Mouse (Mus musculus) adrenal gland, adult 18-20 months (tissue): ENCODE results near the gene Shf. TPM values are rescaled to one million over a fixed set of nuclear protein-coding genes. Genes with fewer than 3 reads are reported as not detected.

Experiments used
- DNase-seq, 2 experiments: peaks; one replicate each; pipeline ENCODE4 v3.0.0; 2021 to 2022; ENCODE audit warnings: low spot score in 2 of 2
- total RNA-seq, 2 experiments: library from RNA; stranded (reverse); gene quantifications; 1 replicate in 1 of 2; 2 replicates in 1 of 2; pipeline ENCODE4 v1.2.3; 2021

Shf gene
- total RNA-seq, 2 experiments from 2014 or later, result 6.4 to 10.4 TPM

DNA sequence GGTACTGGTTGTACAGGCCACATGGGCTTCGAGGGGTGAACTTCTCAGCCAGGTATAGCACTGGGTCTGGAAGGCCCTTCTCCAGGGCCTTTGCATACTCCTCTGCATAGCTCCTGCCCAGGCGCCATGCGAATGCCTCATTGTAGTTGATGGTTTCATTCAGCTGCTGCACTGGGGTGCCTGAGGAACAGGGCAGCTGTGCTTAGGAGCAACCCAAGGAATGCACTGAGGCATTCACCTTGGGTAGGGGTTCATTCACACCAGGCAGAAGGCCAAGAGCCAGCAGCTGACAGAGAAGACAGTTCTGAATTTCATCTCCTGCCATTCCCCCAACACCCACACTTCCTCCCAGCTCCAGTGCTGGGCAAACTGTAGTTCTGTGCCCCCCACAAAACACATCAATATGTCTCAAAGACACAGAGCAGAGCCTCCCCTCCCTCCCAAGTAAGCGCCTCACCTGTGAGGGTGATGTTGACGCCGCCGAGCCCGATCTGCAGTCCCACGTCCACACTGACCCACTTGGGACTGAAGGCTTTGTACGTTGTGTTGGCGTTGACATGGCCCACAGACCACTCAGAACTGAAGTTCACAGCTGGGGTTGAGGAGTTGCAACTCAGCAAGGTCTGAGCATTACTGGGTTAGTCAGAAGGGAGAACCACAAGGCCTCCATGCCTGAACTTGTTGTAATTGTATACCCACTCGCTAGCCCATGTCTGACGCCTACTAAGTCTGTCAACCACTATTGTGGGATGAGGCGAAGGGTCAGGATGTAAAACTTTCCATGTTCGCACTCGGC is 63.7 kb downstream of the Shf start:
- DNase-seq, result no peak

DNA sequence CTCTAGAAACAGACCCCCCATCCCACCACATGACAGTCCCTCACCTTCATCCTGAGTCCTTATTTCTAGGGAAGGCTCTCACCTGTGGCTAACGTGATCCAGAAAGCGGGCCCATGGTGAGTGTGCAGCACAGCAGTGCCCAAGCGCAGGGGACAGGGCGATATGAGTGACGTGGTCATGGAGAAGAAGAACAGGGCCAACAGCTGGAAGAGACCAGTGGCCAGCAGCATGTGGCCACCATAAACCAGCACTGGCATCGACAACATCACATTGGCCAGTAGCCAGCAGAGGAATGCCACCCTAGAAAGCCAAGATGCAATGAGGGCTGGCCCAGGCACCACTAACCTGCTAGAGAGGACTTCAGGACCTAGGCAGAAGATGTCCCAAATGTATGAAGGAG is 64.4 kb downstream of the Shf start:
- no peak for DNase-seq

DNA sequence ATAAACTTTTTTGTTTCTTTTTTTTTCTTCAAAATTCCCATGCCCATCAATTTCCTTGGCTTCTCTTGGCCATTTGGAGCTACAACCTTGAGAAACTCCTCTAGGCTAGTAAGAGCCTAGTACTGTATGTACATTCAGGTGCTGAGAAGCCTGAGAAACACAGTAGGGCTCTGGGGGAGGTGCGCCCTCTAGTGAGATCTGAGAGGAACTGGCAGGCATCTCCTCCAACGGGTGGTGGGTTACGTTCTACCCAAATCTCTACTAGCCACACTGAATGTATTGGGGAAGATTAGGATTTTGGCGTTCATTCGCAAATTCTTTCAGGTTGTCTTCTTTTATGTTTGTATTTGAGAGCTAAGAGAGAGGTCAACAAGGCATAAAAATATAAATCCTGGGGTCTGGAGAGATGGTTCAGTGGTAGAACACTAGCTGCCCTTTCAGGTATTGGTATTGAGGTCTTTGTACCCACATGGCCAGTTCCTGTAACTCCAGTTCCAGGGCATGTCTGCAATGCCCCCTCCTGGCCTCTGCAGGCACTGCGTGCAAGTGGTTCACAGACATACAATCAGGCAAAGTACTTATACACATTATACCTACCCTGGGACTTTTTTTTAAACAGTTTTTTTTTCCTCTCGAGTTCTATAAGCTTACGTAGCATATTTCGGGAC is 66.3 kb downstream of the Shf start:
- peak; percentile 52 to 57 for DNase-seq

DNA sequence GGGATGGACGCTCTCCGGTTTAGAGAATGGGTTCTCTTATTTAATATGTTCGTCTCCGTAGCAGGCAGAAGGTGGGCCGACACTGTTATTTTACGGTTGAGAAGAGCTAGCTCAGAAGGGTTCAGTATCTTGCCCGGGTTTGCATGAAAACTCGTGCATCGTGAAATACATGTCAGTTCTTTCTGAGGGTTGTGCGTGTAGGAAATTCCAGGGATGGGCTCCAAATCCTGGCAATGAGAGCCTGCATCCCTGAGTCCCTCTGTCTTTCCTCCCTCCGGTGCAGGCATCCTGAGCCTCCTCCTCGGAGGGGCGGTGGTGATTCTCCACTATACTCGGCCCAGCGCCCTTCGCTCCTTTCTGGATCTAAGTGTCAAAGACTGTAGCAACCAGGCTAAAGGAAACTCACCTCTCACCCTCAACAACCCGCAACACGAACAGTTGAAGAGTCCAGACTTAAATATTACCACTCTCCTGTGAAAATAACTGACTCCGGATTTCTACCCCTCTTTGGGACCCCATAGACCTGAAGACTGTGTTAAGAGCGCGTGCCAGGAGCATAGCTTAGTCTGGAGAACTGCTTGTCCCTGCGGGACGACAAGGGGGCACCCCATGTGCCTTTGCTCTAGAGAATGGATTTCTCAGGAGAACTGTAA is 66.9 kb downstream of the Shf start:
- DNase-seq, result no peak

- peak in 1 of 2 experiments; percentile 35 for DNase-seq
Observed at GRCm38 (mm10) chr2:122301081-122301920, 67.7 kb downstream of the Shf start.

- DNase-seq, result no peak
Observed at GRCm38 (mm10) chr2:122300656-122301020, 68.3 kb downstream of the Shf start.

- no peak for DNase-seq
Observed at GRCm38 (mm10) chr2:122299911-122300655, 68.9 kb downstream of the Shf start.

Other genes with a start within 250 kb of the Shf start
- 1,000 to 10,000 TPM in 1 of 2 experiments, 100 to 1,000 TPM in 1; 825 to 1,833 TPM for gene B2m, start 221.5 kb downstream of the Shf start, total RNA-seq
- under 1 TPM in 1 of 2 experiments, not detected in 1; 0.16 TPM for gene Trim69, start 208.5 kb downstream of the Shf start, total RNA-seq
- gene Patl2, start 183.0 kb downstream of the Shf start, total RNA-seq, result not detected
- gene Terb2, start 182.9 kb downstream of the Shf start, total RNA-seq, result not detected
- gene Sord, start 134.4 kb downstream of the Shf start, total RNA-seq, result 10 to 100 TPM; 68.2 to 83.0 TPM
- under 1 TPM in 1 of 2 experiments, not detected in 1; 0.13 TPM for gene Duox2, start 70.7 kb downstream of the Shf start, total RNA-seq
- not detected for gene Duoxa2, start 70.3 kb downstream of the Shf start, total RNA-seq
- not detected for gene Duoxa1, start 55.4 kb downstream of the Shf start, total RNA-seq
- gene Duox1, start 53.5 kb downstream of the Shf start, total RNA-seq, result under 1 TPM in 1 of 2 experiments, not detected in 1; 0.07 TPM
- 1 to 10 TPM; 1.2 to 7.1 TPM for gene Slc28a2, start 57.3 kb upstream of the Shf start, total RNA-seq
- gene Gm14085, start 115.8 kb upstream of the Shf start, total RNA-seq, result under 1 TPM in 1 of 2 experiments, not detected in 1; 0.19 TPM
- gene Gatm, start 242.1 kb upstream of the Shf start, total RNA-seq, result 1 to 10 TPM; 5.5 to 6.1 TPM